Mouse (Mus musculus) kidney, postnatal 0 days (tissue): ENCODE data around the gene Mfsd2a. TPM values are rescaled to one million over a fixed set of nuclear protein-coding genes. Genes with fewer than 3 reads are reported as not detected.

Source experiments
- ATAC-seq: fragments of 200-750 bp; cut with Nextera tagmentation; replicated peaks from 2 replicates; pipeline ENCODE4 v1.8.0; 2017; ENCODE audit warnings: low read depth, moderate number of reproducible peaks, moderate TSS enrichment, moderate library complexity; ENCODE audit not compliant: low FRiP score
- DNase-seq: peaks from one replicate; pipeline ENCODE4 v3.0.0-alpha.2; 2016; ENCODE audit warnings: low spot score
- H3K27ac ChIP-seq: fragments of 300-500 bp; sonication (generic); 2 replicates; pipeline ENCODE4 v1.5.1; 2014; ENCODE audit warnings: mild to moderate bottlenecking
- H3K27me3 ChIP-seq: fragments of 300-500 bp; sonication (generic); 2 replicates; pipeline ENCODE4 v1.6.1; 2014; ENCODE audit warnings: low read length, mixed read lengths; ENCODE audit not compliant: insufficient read depth
- H3K36me3 ChIP-seq: fragments of 300-500 bp; sonication (generic); 2 replicates; pipeline ENCODE4 v1.6.1; 2014; ENCODE audit warnings: low read length, mixed read lengths; ENCODE audit not compliant: insufficient read depth
- H3K4me1 ChIP-seq: fragments of 300-500 bp; sonication (generic); replicated peaks from 2 replicates; pipeline ENCODE4 v1.6.1; 2014; ENCODE audit warnings: antibody characterized with exemption, low read length, mixed read lengths; ENCODE audit not compliant: insufficient read depth
- H3K4me2 ChIP-seq: fragments of 300-500 bp; sonication (generic); 2 replicates; pipeline ENCODE4 v1.6.1; 2014; ENCODE audit warnings: mild to moderate bottlenecking, low read length, moderate library complexity, mixed read lengths
- H3K4me3 ChIP-seq: fragments of 300-500 bp; sonication (generic); replicated peaks from 2 replicates; pipeline ENCODE4 v1.5.1; 2014; ENCODE audit warnings: low read depth, low read length
- H3K9ac ChIP-seq: fragments of 300-500 bp; sonication (generic); 2 replicates; pipeline ENCODE4 v1.6.1; 2014; ENCODE audit warnings: low read depth, low read length
- H3K9me3 ChIP-seq: fragments of 300-500 bp; sonication (generic); replicated peaks from 2 replicates; pipeline ENCODE4 v1.6.1; 2016; ENCODE audit warnings: low read length, inconsistent platforms, mixed read lengths
- CTCF ChIP-seq: IDR thresholded peaks from 2 replicates; pipeline ENCODE4 v1.5.1; 2016; ENCODE audit warnings: antibody characterized with exemption, low read depth, mild to moderate bottlenecking, moderate library complexity
- WGBS: fragments of 180-500 bp; shearing (Covaris S2); extraction: QIAGEN DNeasy Blood & Tissue Kit; methylation state at CpG from one replicate; pipeline ENCODE4 v1.1.7; 2014; 5-methylcytosine and 5-hydroxymethylcytosine counted together
- polyA plus RNA-seq: library from polyadenylated mRNA; unstranded; fragments of >200 nt; fragmentation: Nextera tagmentation; extraction: Ambion mirVana; gene quantifications from 2 replicates; pipeline ENCODE4 v1.2.1, GENCODE M21; 2015

Gene Mfsd2a
- polyA plus RNA-seq, 1 experiment from 2014 or later = 1.8 TPM

- 47% methylated on average over 12 of the region's 12 CpGs for WGBS
- no peaks in the 10 kb centered on the region for H3K36me3 ChIP-seq
- no peak overlapping the region for H3K9ac ChIP-seq
- H3K27me3 ChIP-seq = no peaks in the 10 kb centered on the region
- H3K4me1 ChIP-seq = no peaks in the 10 kb centered on the region
- ATAC-seq (no peak), DNase-seq (no peak)
- H3K9me3 ChIP-seq = no peaks in the 10 kb centered on the region
- H3K4me3 ChIP-seq = no peak overlapping the region
- no peak overlapping the region for H3K4me2 ChIP-seq
- no peak for TF ChIP-seq CTCF
- no peak overlapping the region for H3K27ac ChIP-seq
These were observed 51.3 kb downstream of the Mfsd2a start for GRCm38 (mm10) chr4:122909572-122910189.

GRCm38 (mm10) chr4:122905359-122905758 lies 55.6 kb downstream of the Mfsd2a start:
- Histone ChIP-seq H3K4me3 (no peak overlapping the region), H3K9me3 (no peaks in the 10 kb centered on the region), H3K4me2 (no peak overlapping the region), H3K9ac (no peak overlapping the region), H3K4me1 (no peaks in the 10 kb centered on the region), H3K36me3 (no peaks in the 10 kb centered on the region), H3K27me3 (no peaks in the 10 kb centered on the region), H3K27ac (no peak overlapping the region)
- DNase-seq (no peak), ATAC-seq (no peak)
- no peak for TF ChIP-seq CTCF
- 73% methylated on average over 10 of the region's 10 CpGs for WGBS

- no peak for ATAC-seq
- Histone ChIP-seq H3K27ac (no peak overlapping the region), H3K9ac (no peak overlapping the region), H3K36me3 (no peaks in the 10 kb centered on the region), H3K4me1 (no peaks in the 10 kb centered on the region), H3K4me2 (no peak overlapping the region), H3K27me3 (no peaks in the 10 kb centered on the region), H3K4me3 (no peak overlapping the region), H3K9me3 (no peaks in the 10 kb centered on the region)
- DNase-seq = no peak
- 86% methylated on average over 3 of the region's 3 CpGs for WGBS
- TF ChIP-seq CTCF = no peak
These were observed 57.3 kb downstream of the Mfsd2a start for GRCm38 (mm10) chr4:122903709-122904108.

- H3K4me2 ChIP-seq = no peak overlapping the region
- H3K27me3 ChIP-seq = no peaks in the 10 kb centered on the region
- TF ChIP-seq CTCF = peak; percentile 55
- no peaks in the 10 kb centered on the region for H3K9me3 ChIP-seq
- H3K4me1 ChIP-seq = no peaks in the 10 kb centered on the region
- DNase-seq = no peak
- no peak overlapping the region for H3K9ac ChIP-seq
- no peak overlapping the region for H3K27ac ChIP-seq
- WGBS = 30% methylated on average over 6 of the region's 6 CpGs
- H3K4me3 ChIP-seq = no peak overlapping the region
- no peak for ATAC-seq
- H3K36me3 ChIP-seq = no peaks in the 10 kb centered on the region
These were observed 58.8 kb downstream of the Mfsd2a start for GRCm38 (mm10) chr4:122902156-122902555.

GRCm38 (mm10) chr4:122898313-122898712 lies 62.7 kb downstream of the Mfsd2a start:
- Histone ChIP-seq H3K27me3 (no peaks in the 10 kb centered on the region), H3K36me3 (no peaks in the 10 kb centered on the region), H3K4me3 (no peak overlapping the region), H3K9me3 (no peaks in the 10 kb centered on the region), H3K27ac (no peak overlapping the region), H3K4me2 (no peak overlapping the region), H3K4me1 (no peaks in the 10 kb centered on the region), H3K9ac (no peak overlapping the region)
- no peak for ATAC-seq
- WGBS = 20% methylated on average over 5 of the region's 5 CpGs
- DNase-seq = peak; percentile 88
- peak; percentile 87 for TF ChIP-seq CTCF

- no peak for ATAC-seq
- H3K4me2 ChIP-seq = no peak overlapping the region
- 80% methylated on average over 4 of the region's 4 CpGs for WGBS
- TF ChIP-seq CTCF = no peak
- no peak overlapping the region for H3K4me3 ChIP-seq
- no peaks in the 10 kb centered on the region for H3K36me3 ChIP-seq
- H3K27ac ChIP-seq = no peak overlapping the region
- no peak for DNase-seq
- no peaks in the 10 kb centered on the region for H3K4me1 ChIP-seq
- no peaks in the 10 kb centered on the region for H3K9me3 ChIP-seq
- no peak overlapping the region for H3K9ac ChIP-seq
- H3K27me3 ChIP-seq = no peaks in the 10 kb centered on the region
These were observed 63.2 kb downstream of the Mfsd2a start for GRCm38 (mm10) chr4:122897750-122898149.

Other genes with a start within 250 kb of the Mfsd2a start
- 74.4 and 77.6 TPM in 2 replicates for gene Ppt1, start 124.9 kb downstream of the Mfsd2a start, polyA plus RNA-seq
- gene Cap1, start 75.1 kb downstream of the Mfsd2a start, polyA plus RNA-seq = 63.7 and 71.2 TPM in 2 replicates
- gene Mycl, start 34.5 kb upstream of the Mfsd2a start, polyA plus RNA-seq = 6.5 and 7.1 TPM in 2 replicates
- 15.7 and 17.1 TPM in 2 replicates for gene Trit1, start 55.4 kb upstream of the Mfsd2a start, polyA plus RNA-seq
- gene Bmp8b, start 144.0 kb upstream of the Mfsd2a start, polyA plus RNA-seq = 0.34 and 0.38 TPM in 2 replicates
- gene Oxct2b, start 155.1 kb upstream of the Mfsd2a start, polyA plus RNA-seq = 0.17 and 0.20 TPM in 2 replicates
- gene Ppie, start 178.8 kb upstream of the Mfsd2a start, polyA plus RNA-seq = 76.9 and 82.8 TPM in 2 replicates
- 3.7 and 3.8 TPM in 2 replicates for gene Hpcal4, start 222.0 kb upstream of the Mfsd2a start, polyA plus RNA-seq
- gene Nt5c1a, start 240.3 kb upstream of the Mfsd2a start, polyA plus RNA-seq = 0.47 and 0.71 TPM in 2 replicates